Mouse (Mus musculus) kidney, postnatal 25 days (tissue): ENCODE measurements around the gene Lyrm4.
"Not testable (repeated sequence)": the region's sequence is repeated elsewhere in the genome, so short reads cannot be mapped to it uniquely, and the experiment has no call there.

Experiments
- DNase-seq, 2 experiments: peaks; one replicate each; pipeline ENCODE4 v3.0.0; 2021; ENCODE audit warnings: mixed read lengths in 2 of 2

Lyrm4 gene

GRCm38 (mm10) chr13:35991185-35991584 lies 126.1 kb downstream of the Lyrm4 start:
- not testable (repeated sequence) for DNase-seq

GRCm38 (mm10) chr13:35989329-35989728 lies 128.0 kb downstream of the Lyrm4 start:
- no peak for DNase-seq

- DNase-seq: no peak
Observed at GRCm38 (mm10) chr13:35982985-35983384, 134.3 kb downstream of the Lyrm4 start.

GRCm38 (mm10) chr13:35980471-35980870 lies 136.9 kb downstream of the Lyrm4 start:
- no peak for DNase-seq

- DNase-seq: no peak
Observed at GRCm38 (mm10) chr13:35976912-35977311, 140.4 kb downstream of the Lyrm4 start.

- no peak for DNase-seq
Observed at GRCm38 (mm10) chr13:35969829-35970228, 147.5 kb downstream of the Lyrm4 start.

GRCm38 (mm10) chr13:35969431-35969721 lies 147.9 kb downstream of the Lyrm4 start:
- DNase-seq: no peak

GRCm38 (mm10) chr13:35968719-35969430 lies 148.5 kb downstream of the Lyrm4 start:
- DNase-seq: peak in 1 of 2 experiments; percentile 13

- DNase-seq: no peak
Observed at GRCm38 (mm10) chr13:35968131-35968718, 149.1 kb downstream of the Lyrm4 start.

- DNase-seq: no peak
Observed at GRCm38 (mm10) chr13:35967690-35968089, 149.6 kb downstream of the Lyrm4 start.

GRCm38 (mm10) chr13:35963583-35963982 lies 153.7 kb downstream of the Lyrm4 start:
- DNase-seq: no peak

GRCm38 (mm10) chr13:35959391-35960067 lies 157.8 kb downstream of the Lyrm4 start:
- DNase-seq: no peak

- DNase-seq: no peak
Observed at GRCm38 (mm10) chr13:35958539-35958938, 158.8 kb downstream of the Lyrm4 start, which contains the start of gene Ppp1r3g. TSS of gene Ppp1r3g (plus strand) at chr13:35958839.

GRCm38 (mm10) chr13:35949814-35950455 lies 167.4 kb downstream of the Lyrm4 start:
- no peak for DNase-seq

- DNase-seq: peak; percentile 60 to 77
Observed at GRCm38 (mm10) chr13:35947354-35948000, 169.8 kb downstream of the Lyrm4 start.

GRCm38 (mm10) chr13:35946659-35947353 lies 170.5 kb downstream of the Lyrm4 start:
- no peak for DNase-seq

- DNase-seq: no peak
Observed at GRCm38 (mm10) chr13:35940934-35941333, 176.4 kb downstream of the Lyrm4 start.

- DNase-seq: no peak
Observed at GRCm38 (mm10) chr13:35939871-35940665, 177.3 kb downstream of the Lyrm4 start.

- no peak for DNase-seq
Observed at GRCm38 (mm10) chr13:35937991-35938390, 179.3 kb downstream of the Lyrm4 start.
